ENCODE assay signal across 8 mouse cellular contexts in genomic region chr7:25155469-25156157, GRCm38 (mm10). TPM values are rescaled to one million over a fixed set of nuclear protein-coding genes. Genes with fewer than 3 reads are reported as not detected.
DNase-seq lines count a peak whose midpoint lies in the region; ATAC-seq and TF ChIP-seq lines count a peak whose summit lies in the region.

No protein-coding gene starts in this region.

- no peak for DNase-seq in hindbrain, embryonic 10.5 days (ENCODE audit: low spot score)
- DNase-seq in hindbrain, postnatal 0 days (ENCODE audit: low spot score), result no peak
- no peak for DNase-seq in embryonic facial prominence, embryonic 10.5 days (ENCODE audit: low spot score)
- peak; percentile 24 to 29 for DNase-seq in monocyte, adult 2 months (ENCODE audit: low read depth in 1 of 2, low spot score in 2 of 2)
- peak; percentile 68 for DNase-seq in thymus, postnatal 4 days
- DNase-seq in gastrocnemius, postnatal 36 days, result no peak
- DNase-seq in right cerebral cortex, postnatal 36 days (ENCODE audit: low spot score in 2 of 2), result no peak

- no peak for TF ChIP-seq CTCF in hindbrain, postnatal 0 days (IDR thresholded peaks at IDR 0.05; ENCODE audit: low read depth)

- no peak overlapping the region for H3K9ac ChIP-seq in hindbrain, postnatal 0 days (replicated peaks; ENCODE audit: low read length)
- no peak overlapping the region for H3K9ac ChIP-seq in limb, embryonic 15.5 days

- no peaks in the 10 kb centered on the region for H3K9me3 ChIP-seq in hindbrain, embryonic 10.5 days
- H3K9me3 ChIP-seq in hindbrain, postnatal 0 days (ENCODE audit: low read length), result no peaks in the 10 kb centered on the region
- H3K9me3 ChIP-seq in embryonic facial prominence, embryonic 10.5 days, result no peaks in the 10 kb centered on the region
- no peaks in the 10 kb centered on the region for H3K9me3 ChIP-seq in limb, embryonic 15.5 days

- H3K4me2 ChIP-seq in hindbrain, postnatal 0 days (ENCODE audit: low read depth, low read length), result no peak overlapping the region
- H3K4me2 ChIP-seq in limb, embryonic 15.5 days, result peak overlapping the region; percentile 8; the same call in 1 of the 2 replicates

- intact Hi-C loops in gastrocnemius, postnatal 36 days (cut with DNase I), result no loop called here

- peak overlapping the region; percentile 91 for H3K27ac ChIP-seq in hindbrain, embryonic 10.5 days
- no peak overlapping the region for H3K27ac ChIP-seq in hindbrain, postnatal 0 days
- H3K27ac ChIP-seq in embryonic facial prominence, embryonic 10.5 days (replicated peaks), result peak overlapping the region; percentile 57; the same call in 1 of the 2 replicates
- no peak overlapping the region for H3K27ac ChIP-seq in limb, embryonic 15.5 days

- H3K4me3 ChIP-seq in hindbrain, embryonic 10.5 days, result peak overlapping the region; percentile 46
- H3K4me3 ChIP-seq in hindbrain, postnatal 0 days (ENCODE audit: low read length), result no peak overlapping the region
- H3K4me3 ChIP-seq in embryonic facial prominence, embryonic 10.5 days, result peak overlapping the region; percentile 32
- H3K4me3 ChIP-seq in limb, embryonic 15.5 days, result no peak overlapping the region

- H3K4me1 ChIP-seq in hindbrain, embryonic 10.5 days (replicated peaks), result peaks cover 65% of the 10 kb centered on the region
- H3K4me1 ChIP-seq in hindbrain, postnatal 0 days (ENCODE audit: insufficient read depth, low read length), result peaks cover 24% of the 10 kb centered on the region
- peaks cover 67% of the 10 kb centered on the region for H3K4me1 ChIP-seq in embryonic facial prominence, embryonic 10.5 days
- H3K4me1 ChIP-seq in limb, embryonic 15.5 days, result peaks cover 55% of the 10 kb centered on the region

- ATAC-seq in hindbrain, postnatal 0 days, result no peak
- ATAC-seq in limb, embryonic 15.5 days (ENCODE audit: insufficient number of reproducible peaks, low FRiP score, low TSS enrichment, low read depth), result peak; percentile 58

- H3K36me3 ChIP-seq in hindbrain, embryonic 10.5 days, result no peaks in the 10 kb centered on the region
- H3K36me3 ChIP-seq in hindbrain, postnatal 0 days (ENCODE audit: insufficient read depth, low read length), result no peaks in the 10 kb centered on the region
- H3K36me3 ChIP-seq in embryonic facial prominence, embryonic 10.5 days (replicated peaks), result no peaks in the 10 kb centered on the region
- no peaks in the 10 kb centered on the region for H3K36me3 ChIP-seq in limb, embryonic 15.5 days

- H3K27me3 ChIP-seq in hindbrain, embryonic 10.5 days (ENCODE audit: insufficient read depth, poor library complexity, severe bottlenecking), result peaks cover 65% of the 10 kb centered on the region
- H3K27me3 ChIP-seq in hindbrain, postnatal 0 days (ENCODE audit: insufficient read depth, low read length), result no peaks in the 10 kb centered on the region
- H3K27me3 ChIP-seq in embryonic facial prominence, embryonic 10.5 days (replicated peaks; ENCODE audit: low read depth, poor library complexity, severe bottlenecking), result peaks cover 80% of the 10 kb centered on the region
- 0 out of 2 replicates have a peak, but pooled peaks cover 14% of the 10 kb centered on the region for H3K27me3 ChIP-seq in limb, embryonic 15.5 days

- WGBS in hindbrain, embryonic 10.5 days, result 9% methylated on average over 17 of the region's 17 CpGs
- 28% methylated on average over 17 of the region's 17 CpGs for WGBS in hindbrain, postnatal 0 days
- WGBS in embryonic facial prominence, embryonic 10.5 days, result 7% methylated on average over 17 of the region's 17 CpGs
- WGBS in limb, embryonic 15.5 days, result 8% methylated on average over 17 of the region's 17 CpGs

RNA-seq across cellular contexts. Expression of gene Pou2f2, which starts 23.9 kb away (rescaled TPM):
- 19.3 and 41.0 TPM in 2 replicates for polyA plus RNA-seq in hindbrain, embryonic 10.5 days (2016; fragmentation: Nextera tagmentation; extraction: Ambion mirVana)
- 3.9 and 4.7 TPM in 2 replicates for total RNA-seq in hindbrain, postnatal 0 days (2014; rRNA removed)
- polyA plus RNA-seq in hindbrain, postnatal 0 days (2015; fragmentation: Nextera tagmentation; extraction: Ambion mirVana), result 14.4 and 20.2 TPM in 2 replicates
- 4.9 and 6.2 TPM in 2 replicates for polyA plus RNA-seq in embryonic facial prominence, embryonic 10.5 days (2016; fragmentation: Nextera tagmentation; extraction: Ambion mirVana)
- 1.1 and 1.4 TPM in 2 replicates for polyA plus RNA-seq in limb, embryonic 15.5 days (2015; fragmentation: Nextera tagmentation; extraction: Ambion mirVana)
- total RNA-seq in gastrocnemius, postnatal 36 days (2021), result under 1 TPM; 0.10 to 0.72 TPM

Comparison
In these comparisons a context has a peak if more than half of its experiments do, and no peak if none do; other contexts are left out.
1. H3K27ac ChIP-seq: peak in hindbrain, embryonic 10.5 days (single experiment) and embryonic facial prominence, embryonic 10.5 days (single experiment); none in hindbrain, postnatal 0 days (single experiment) and limb, embryonic 15.5 days (single experiment).
2. H3K4me3 ChIP-seq: peak in hindbrain, embryonic 10.5 days (single experiment) and embryonic facial prominence, embryonic 10.5 days (single experiment); none in hindbrain, postnatal 0 days (single experiment) and limb, embryonic 15.5 days (single experiment).
3. DNase-seq: peak in monocyte, adult 2 months (2 of 2) and thymus, postnatal 4 days (single experiment); none in hindbrain, embryonic 10.5 days (single experiment), hindbrain, postnatal 0 days (single experiment), embryonic facial prominence, embryonic 10.5 days (single experiment), gastrocnemius, postnatal 36 days (0 of 2) and right cerebral cortex, postnatal 36 days (0 of 2).